Mouse (Mus musculus): ENCODE data around the gene Lhx5. TPM values are rescaled to one million over a fixed set of nuclear protein-coding genes. Genes with fewer than 3 reads are reported as not detected.
A peak's percentile ranks its signal among the peaks of the same experiment; 100 is the strongest.

The Lhx5 gene
- polyA plus RNA-seq, 1 experiment from 2014 or later = 0.11 TPM

DNA sequence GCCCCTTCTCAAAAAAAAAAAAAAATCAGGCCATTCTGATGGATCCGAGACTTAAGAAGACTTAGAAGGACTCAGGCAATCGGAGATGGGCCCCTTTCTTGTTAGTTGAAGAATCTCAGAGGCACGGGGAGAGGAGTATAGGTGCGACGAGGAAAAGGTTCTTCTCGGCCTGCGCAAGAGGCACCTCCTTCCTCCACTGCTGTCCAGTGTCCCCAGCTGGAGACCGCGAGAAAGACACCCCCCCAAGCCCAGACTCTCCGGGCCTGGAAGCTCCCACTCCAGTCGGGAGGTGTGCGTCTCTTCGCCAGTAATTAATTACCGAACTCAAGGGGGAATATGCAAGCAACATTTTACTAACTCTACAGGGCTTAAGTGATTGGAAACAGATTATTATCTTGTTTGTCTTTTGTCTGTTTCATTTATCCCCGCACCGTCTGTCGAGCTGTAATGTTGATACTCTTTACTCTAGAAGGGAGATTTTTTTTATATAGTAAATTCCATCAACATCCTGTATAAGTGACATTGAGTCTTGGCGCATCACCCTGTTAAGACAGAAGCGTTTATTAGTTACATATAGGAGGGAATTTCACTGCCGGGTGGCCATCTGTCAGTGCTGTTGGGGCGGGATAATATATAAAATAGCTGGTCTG, 3.2 kb upstream of the Lhx5 start:
- H3K27ac ChIP-seq (ENCODE audit: low read depth, low read length) = no peak overlapping the region
- H3K9me3 ChIP-seq (replicated peaks; ENCODE audit: control insufficient read depth, low read length) = no peaks in the 10 kb centered on the region
- H3K36me3 ChIP-seq (ENCODE audit: control insufficient read depth, insufficient read depth, low read length) = no peaks in the 10 kb centered on the region
- 2% methylated on average over 21 of the region's 21 CpGs for WGBS (ENCODE audit: insufficient replicate concordance)
- H3K9ac ChIP-seq (ENCODE audit: low read depth, low read length) = no peak overlapping the region
- peaks cover 93% of the 10 kb centered on the region for H3K27me3 ChIP-seq (ENCODE audit: control insufficient read depth, insufficient read depth, low read length)
- no peak overlapping the region for H3K4me2 ChIP-seq
- no peaks in the 10 kb centered on the region for H3K4me1 ChIP-seq (ENCODE audit: control insufficient read depth, insufficient read depth, low read length)
- no peak for ATAC-seq (replicated peaks; ENCODE audit: insufficient number of reproducible peaks, low FRiP score, low TSS enrichment)
- H3K4me3 ChIP-seq (ENCODE audit: low read depth, low read length) = no peak overlapping the region

DNA sequence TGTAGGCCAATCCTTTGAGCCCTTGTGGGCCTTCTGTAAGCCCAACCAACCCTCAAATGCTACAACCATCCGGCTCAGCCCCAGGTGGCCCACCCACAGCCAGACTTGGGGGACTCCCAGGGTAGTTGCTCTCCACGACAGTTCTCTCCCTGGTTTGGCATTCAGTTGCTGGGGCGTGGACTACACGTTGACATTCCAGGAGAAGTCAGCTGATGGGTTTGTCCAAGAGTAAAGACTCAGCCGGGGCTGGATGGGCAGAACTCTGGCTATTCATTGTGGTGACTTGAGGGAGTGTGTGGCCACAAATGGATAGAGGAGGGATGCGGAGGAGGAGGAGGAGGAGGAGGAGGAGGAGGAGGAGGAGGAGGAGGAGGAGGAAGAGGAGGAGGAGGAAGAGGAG, 2.5 kb upstream of the Lhx5 start:
- Histone ChIP-seq H3K9ac (ENCODE audit: low read depth, low read length) (no peak overlapping the region), H3K4me2 (no peak overlapping the region), H3K9me3 (replicated peaks; ENCODE audit: control insufficient read depth, low read length) (no peaks in the 10 kb centered on the region), H3K36me3 (ENCODE audit: control insufficient read depth, insufficient read depth, low read length) (no peaks in the 10 kb centered on the region), H3K4me1 (ENCODE audit: control insufficient read depth, insufficient read depth, low read length) (no peaks in the 10 kb centered on the region), H3K27me3 (ENCODE audit: control insufficient read depth, insufficient read depth, low read length) (peaks cover 95% of the 10 kb centered on the region), H3K4me3 (ENCODE audit: low read depth, low read length) (no peak overlapping the region), H3K27ac (ENCODE audit: low read depth, low read length) (no peak overlapping the region)
- 1% methylated on average over 5 of the region's 6 CpGs for WGBS (ENCODE audit: insufficient replicate concordance)
- no peak for ATAC-seq (replicated peaks; ENCODE audit: insufficient number of reproducible peaks, low FRiP score, low TSS enrichment)

DNA sequence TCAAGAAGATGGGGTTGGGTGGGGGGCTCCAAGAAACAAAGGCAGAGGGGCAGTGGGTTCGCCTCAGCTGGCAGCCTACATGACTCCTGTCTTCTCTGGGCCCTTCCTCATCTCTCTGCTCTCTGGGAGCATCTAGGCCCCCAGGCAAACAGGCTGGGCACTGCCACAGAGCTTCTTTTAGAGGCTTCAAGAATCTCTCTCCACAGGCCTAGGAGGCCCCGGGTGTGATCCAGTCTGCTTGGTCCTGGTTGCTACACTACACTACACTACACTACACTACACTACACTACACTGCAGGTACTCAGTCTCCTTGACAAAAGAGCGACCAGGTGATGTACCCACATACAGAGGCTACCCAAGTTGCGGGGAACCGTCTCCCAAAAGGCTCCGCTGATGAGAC, 1.8 kb upstream of the Lhx5 start:
- Histone ChIP-seq H3K27ac (ENCODE audit: low read depth, low read length) (no peak overlapping the region), H3K9me3 (replicated peaks; ENCODE audit: control insufficient read depth, low read length) (no peaks in the 10 kb centered on the region), H3K9ac (ENCODE audit: low read depth, low read length) (no peak overlapping the region), H3K36me3 (ENCODE audit: control insufficient read depth, insufficient read depth, low read length) (no peaks in the 10 kb centered on the region), H3K4me2 (no peak overlapping the region), H3K4me3 (ENCODE audit: low read depth, low read length) (no peak overlapping the region), H3K27me3 (ENCODE audit: control insufficient read depth, insufficient read depth, low read length) (peaks cover 95% of the 10 kb centered on the region), H3K4me1 (ENCODE audit: control insufficient read depth, insufficient read depth, low read length) (no peaks in the 10 kb centered on the region)
- WGBS (ENCODE audit: insufficient replicate concordance) = 3% methylated on average over 6 of the region's 6 CpGs
- ATAC-seq (replicated peaks; ENCODE audit: insufficient number of reproducible peaks, low FRiP score, low TSS enrichment) = no peak

DNA sequence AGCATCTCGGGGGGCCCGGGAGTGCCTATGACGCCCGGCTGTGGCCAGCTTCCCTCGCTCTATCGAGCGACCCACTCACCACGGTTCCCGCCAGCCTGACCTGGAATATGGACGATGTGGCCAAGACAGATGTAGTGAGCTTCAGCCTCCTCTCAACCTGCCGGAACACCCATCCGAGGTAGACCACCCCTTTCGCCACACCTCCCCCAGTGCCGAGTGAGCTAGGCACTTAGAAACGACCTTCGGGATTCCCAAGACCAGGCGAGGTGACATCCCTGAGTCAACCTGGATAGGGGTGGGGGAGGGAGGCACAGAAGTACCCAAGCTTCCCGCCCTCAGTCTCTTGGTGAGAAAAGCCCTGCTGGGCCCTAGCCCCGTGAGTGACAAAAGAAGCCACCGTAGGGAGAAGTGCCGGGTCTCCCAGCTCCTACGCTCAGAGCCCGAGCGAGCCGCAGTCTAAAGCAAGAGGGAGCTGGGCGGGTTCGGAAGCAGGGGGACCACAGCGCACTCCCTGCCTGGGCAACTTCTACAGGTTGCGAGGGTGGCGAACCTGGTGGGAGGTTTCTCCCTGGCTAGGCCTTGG, 407 bp upstream of the Lhx5 start:
- no peak for ATAC-seq (replicated peaks; ENCODE audit: insufficient number of reproducible peaks, low FRiP score, low TSS enrichment)
- Histone ChIP-seq H3K27me3 (ENCODE audit: control insufficient read depth, insufficient read depth, low read length) (peaks cover 99% of the 10 kb centered on the region), H3K9me3 (replicated peaks; ENCODE audit: control insufficient read depth, low read length) (no peaks in the 10 kb centered on the region), H3K4me3 (ENCODE audit: low read depth, low read length) (no peak overlapping the region), H3K9ac (ENCODE audit: low read depth, low read length) (no peak overlapping the region), H3K36me3 (ENCODE audit: control insufficient read depth, insufficient read depth, low read length) (no peaks in the 10 kb centered on the region), H3K4me1 (ENCODE audit: control insufficient read depth, insufficient read depth, low read length) (peaks cover 7% of the 10 kb centered on the region; the same call in 1 of the 2 replicates), H3K4me2 (no peak overlapping the region), H3K27ac (ENCODE audit: low read depth, low read length) (no peak overlapping the region)
- 1% methylated on average over 30 of the region's 30 CpGs for WGBS (ENCODE audit: insufficient replicate concordance)

DNA sequence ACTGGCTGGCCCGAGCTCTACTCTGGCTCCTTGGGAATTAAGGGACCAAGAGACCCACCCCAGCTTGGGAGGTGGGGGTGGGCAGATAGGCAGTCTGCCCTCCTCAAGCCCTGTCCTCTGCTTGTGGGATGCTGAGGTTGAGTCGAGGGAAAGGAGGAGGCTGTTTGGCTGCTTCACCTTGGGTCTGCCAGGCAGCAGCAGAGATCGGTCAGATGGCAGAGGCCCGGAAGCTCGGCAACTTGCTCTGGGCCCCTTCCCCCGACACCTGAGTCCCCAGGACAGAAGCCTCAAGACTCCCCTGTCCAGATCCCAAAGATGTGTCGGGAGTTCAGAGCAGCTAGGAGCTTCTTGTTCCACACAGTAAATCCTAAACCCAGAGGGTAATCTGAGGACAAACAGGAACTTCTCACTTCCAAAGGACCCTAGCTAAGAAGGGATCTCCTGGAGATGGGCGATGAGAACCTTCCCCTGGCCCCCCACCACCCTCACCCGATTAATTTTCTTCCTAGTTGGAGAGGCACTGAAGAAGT, 1.1 kb downstream of the Lhx5 start:
- Histone ChIP-seq H3K9me3 (replicated peaks; ENCODE audit: control insufficient read depth, low read length) (no peaks in the 10 kb centered on the region), H3K27me3 (ENCODE audit: control insufficient read depth, insufficient read depth, low read length) (peaks cover 98% of the 10 kb centered on the region), H3K4me1 (ENCODE audit: control insufficient read depth, insufficient read depth, low read length) (peaks cover 9% of the 10 kb centered on the region; the same call in 1 of the 2 replicates), H3K36me3 (ENCODE audit: control insufficient read depth, insufficient read depth, low read length) (no peaks in the 10 kb centered on the region), H3K4me2 (no peak overlapping the region), H3K4me3 (ENCODE audit: low read depth, low read length) (no peak overlapping the region), H3K9ac (ENCODE audit: low read depth, low read length) (no peak overlapping the region), H3K27ac (ENCODE audit: low read depth, low read length) (no peak overlapping the region)
- 3% methylated on average over 9 of the region's 9 CpGs for WGBS (ENCODE audit: insufficient replicate concordance)
- ATAC-seq (replicated peaks; ENCODE audit: insufficient number of reproducible peaks, low FRiP score, low TSS enrichment) = no peak

- H3K9ac ChIP-seq (ENCODE audit: low read depth, low read length) = no peak overlapping the region
- no peak for ATAC-seq (replicated peaks; ENCODE audit: insufficient number of reproducible peaks, low FRiP score, low TSS enrichment)
- 1% methylated on average over 13 of the region's 13 CpGs for WGBS (ENCODE audit: insufficient replicate concordance)
Measured at GRCm38 (mm10) chr5:120433135-120433760, 1.7 kb downstream of the Lhx5 start.

DNA sequence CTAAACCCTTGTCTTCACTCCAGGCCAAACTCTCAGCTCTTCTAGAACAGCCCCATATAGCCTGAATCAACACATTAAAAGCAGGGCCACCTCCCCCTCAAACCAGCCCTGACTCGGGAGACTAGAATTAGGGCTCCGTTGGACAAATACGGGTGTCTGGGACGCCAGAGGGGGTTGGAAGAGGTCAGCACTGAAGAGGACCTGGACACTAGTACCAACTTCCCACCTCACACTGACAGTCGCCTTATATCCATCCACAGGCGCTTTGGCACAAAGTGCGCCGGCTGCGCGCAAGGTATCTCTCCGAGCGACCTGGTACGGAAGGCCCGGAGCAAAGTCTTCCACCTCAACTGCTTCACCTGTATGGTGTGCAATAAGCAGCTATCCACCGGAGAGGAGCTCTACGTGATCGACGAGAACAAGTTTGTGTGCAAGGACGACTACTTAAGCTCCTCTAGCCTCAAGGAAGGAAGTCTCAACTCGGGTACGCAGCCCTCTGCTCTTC, 2.8 kb downstream of the Lhx5 start:
- H3K36me3 ChIP-seq (ENCODE audit: control insufficient read depth, insufficient read depth, low read length) = no peaks in the 10 kb centered on the region
- H3K9ac ChIP-seq (ENCODE audit: low read depth, low read length) = no peak overlapping the region
- H3K4me1 ChIP-seq (ENCODE audit: control insufficient read depth, insufficient read depth, low read length) = peaks cover 9% of the 10 kb centered on the region; the same call in 1 of the 2 replicates
- H3K27ac ChIP-seq (ENCODE audit: low read depth, low read length) = no peak overlapping the region
- no peak overlapping the region for H3K4me3 ChIP-seq (ENCODE audit: low read depth, low read length)
- no peak overlapping the region for H3K4me2 ChIP-seq
- no peak for ATAC-seq (replicated peaks; ENCODE audit: insufficient number of reproducible peaks, low FRiP score, low TSS enrichment)
- H3K9me3 ChIP-seq (replicated peaks; ENCODE audit: control insufficient read depth, low read length) = no peaks in the 10 kb centered on the region
- WGBS (ENCODE audit: insufficient replicate concordance) = 3% methylated on average over 21 of the region's 21 CpGs
- peaks cover 98% of the 10 kb centered on the region for H3K27me3 ChIP-seq (ENCODE audit: control insufficient read depth, insufficient read depth, low read length)

More at GRCm38 (mm10) chr5:120433135-120433760, 1.7 kb downstream of the Lhx5 start:
- no peak overlapping the region for H3K4me2 ChIP-seq
- peaks cover 98% of the 10 kb centered on the region for H3K27me3 ChIP-seq (ENCODE audit: control insufficient read depth, insufficient read depth, low read length)
- H3K27ac ChIP-seq (ENCODE audit: low read depth, low read length) = no peak overlapping the region
- H3K9me3 ChIP-seq (replicated peaks; ENCODE audit: control insufficient read depth, low read length) = no peaks in the 10 kb centered on the region
- H3K4me3 ChIP-seq (ENCODE audit: low read depth, low read length) = no peak overlapping the region
- H3K4me1 ChIP-seq (ENCODE audit: control insufficient read depth, insufficient read depth, low read length) = peaks cover 9% of the 10 kb centered on the region; the same call in 1 of the 2 replicates
- H3K36me3 ChIP-seq (ENCODE audit: control insufficient read depth, insufficient read depth, low read length) = no peaks in the 10 kb centered on the region

- Histone ChIP-seq H3K4me1 (ENCODE audit: control insufficient read depth, insufficient read depth, low read length) (peaks cover 15% of the 10 kb centered on the region), H3K4me2 (no peak overlapping the region; the same call in 1 of the 2 replicates), H3K9me3 (replicated peaks; ENCODE audit: control insufficient read depth, low read length) (no peaks in the 10 kb centered on the region), H3K36me3 (ENCODE audit: control insufficient read depth, insufficient read depth, low read length) (no peaks in the 10 kb centered on the region), H3K9ac (ENCODE audit: low read depth, low read length) (no peak overlapping the region), H3K27me3 (ENCODE audit: control insufficient read depth, insufficient read depth, low read length) (peaks cover 98% of the 10 kb centered on the region), H3K4me3 (ENCODE audit: low read depth, low read length) (0 out of 2 replicates have a peak overlapping the region, but pooled peaks have one; percentile 46), H3K27ac (ENCODE audit: low read depth, low read length) (no peak overlapping the region)
- no peak for ATAC-seq (replicated peaks; ENCODE audit: insufficient number of reproducible peaks, low FRiP score, low TSS enrichment)
- 1% methylated on average over 44 of the region's 44 CpGs for WGBS (ENCODE audit: insufficient replicate concordance)
Measured at GRCm38 (mm10) chr5:120435006-120435681, 3.6 kb downstream of the Lhx5 start.

Measured in heart, embryonic 11.5 days (tissue).